Mouse (Mus musculus) lung, adult 2 months (tissue): ENCODE measurements around the gene Rgs1. TPM values are rescaled to one million over a fixed set of nuclear protein-coding genes. Genes with fewer than 3 reads are reported as not detected.
A peak's percentile ranks its signal among the peaks of the same experiment; 100 is the strongest.

Experiments used
- DNase-seq: peaks from one replicate; pipeline ENCODE4 v3.0.0; 2022
- H3K4me1 ChIP-seq: fragments of 200-500 bp; 2 replicates; pipeline ENCODE4 v1.6.1; 2011; ENCODE audit warnings: low read length; ENCODE audit not compliant: control insufficient read depth, insufficient read depth
- H3K4me3 ChIP-seq: fragments of 200-500 bp; replicated peaks from 2 replicates; pipeline ENCODE3; 2011; ENCODE audit warnings: low read depth, mild to moderate bottlenecking, control low read depth, low read length; ENCODE audit errors: extremely low read depth
- CTCF ChIP-seq: fragments of 200-500 bp; IDR thresholded peaks from 2 replicates; pipeline ENCODE4 v1.5.1; 2011; ENCODE audit warnings: mild to moderate bottlenecking, low read length, control low read depth; ENCODE audit not compliant: insufficient read depth
- POLR2A ChIP-seq: fragments of 200-500 bp; IDR thresholded peaks from 2 replicates; pipeline ENCODE4 v1.6.1; 2011; ENCODE audit warnings: low read depth, mild to moderate bottlenecking, control low read depth, low read length, borderline replicate concordance; ENCODE audit errors: extremely low read depth
- WGBS: fragments of 180-500 bp; shearing (Covaris S2); methylation state at CpG from one replicate; pipeline ENCODE4 v1.1.7; 2018; 5-methylcytosine and 5-hydroxymethylcytosine counted together
- polyA plus RNA-seq: library from polyadenylated mRNA; depleted of rRNA; stranded (reverse); fragments of >200 nt; gene quantifications from 2 replicates; pipeline ENCODE4 v1.2.3, GENCODE M21; 2012; rRNA removed

Rgs1 gene
- polyA plus RNA-seq, 1 experiment = 0.09 TPM

- TF ChIP-seq CTCF (no peak), POLR2A (no peak)
- WGBS = 49% methylated on average over 2 of the region's 2 CpGs
- DNase-seq = no peak
- H3K4me3 ChIP-seq = no peak overlapping the region
- H3K4me1 ChIP-seq = no peaks in the 10 kb centered on the region
Observed at GRCm38 (mm10) chr1:144200496-144200895, 48.5 kb downstream of the Rgs1 start.

GRCm38 (mm10) chr1:144199538-144199937, 49.5 kb downstream of the Rgs1 start:
- Histone ChIP-seq H3K4me3 (no peak overlapping the region), H3K4me1 (no peaks in the 10 kb centered on the region)
- no peak for DNase-seq
- TF ChIP-seq POLR2A (no peak), CTCF (no peak)
- WGBS = 32% methylated on average over 1 of the region's 1 CpGs

- DNase-seq = no peak
- TF ChIP-seq CTCF (peak; percentile 34; the same call in 1 of the 2 replicates), POLR2A (no peak)
- 28% methylated on average over 3 of the region's 3 CpGs for WGBS
- Histone ChIP-seq H3K4me1 (no peaks in the 10 kb centered on the region), H3K4me3 (no peak overlapping the region)
Observed at GRCm38 (mm10) chr1:144197684-144198083, 51.4 kb downstream of the Rgs1 start.

Other genes starting within 250 kb of the Rgs1 start
- gene Rgs2, start 245.1 kb downstream of the Rgs1 start, polyA plus RNA-seq = 6.1 and 22.9 TPM in 2 replicates
- gene Rgs13, start 71.9 kb downstream of the Rgs1 start, polyA plus RNA-seq = not detected in 2 replicates